Mouse (Mus musculus) neutrophil, adult 5-6 weeks (primary cell): ENCODE measurements around the gene Anp32a. TPM values are rescaled to one million over a fixed set of nuclear protein-coding genes. Genes with fewer than 3 reads are reported as not detected.

ENCODE experiments used
- ATAC-seq: fragments of 151-379, 151-347 bp; 2 replicates; pipeline ENCODE4 v1.8.0; 2017; ENCODE audit warnings: mild to moderate bottlenecking, moderate TSS enrichment; ENCODE audit not compliant: insufficient number of reproducible peaks, poor library complexity, low FRiP score, severe bottlenecking; ENCODE audit errors: extremely low read depth
- total RNA-seq: library from RNA; stranded (forward); fragments of 200-1000 nt; gene quantifications from 2 replicates; pipeline ENCODE4 v1.2.3, GENCODE M21; 2017

The Anp32a gene
- total RNA-seq, 1 experiment from 2014 or later = 598 TPM

GRCm38 (mm10) chr9:62345081-62345481, 4.0 kb downstream of the Anp32a start:
- ATAC-seq = no peak

DNA sequence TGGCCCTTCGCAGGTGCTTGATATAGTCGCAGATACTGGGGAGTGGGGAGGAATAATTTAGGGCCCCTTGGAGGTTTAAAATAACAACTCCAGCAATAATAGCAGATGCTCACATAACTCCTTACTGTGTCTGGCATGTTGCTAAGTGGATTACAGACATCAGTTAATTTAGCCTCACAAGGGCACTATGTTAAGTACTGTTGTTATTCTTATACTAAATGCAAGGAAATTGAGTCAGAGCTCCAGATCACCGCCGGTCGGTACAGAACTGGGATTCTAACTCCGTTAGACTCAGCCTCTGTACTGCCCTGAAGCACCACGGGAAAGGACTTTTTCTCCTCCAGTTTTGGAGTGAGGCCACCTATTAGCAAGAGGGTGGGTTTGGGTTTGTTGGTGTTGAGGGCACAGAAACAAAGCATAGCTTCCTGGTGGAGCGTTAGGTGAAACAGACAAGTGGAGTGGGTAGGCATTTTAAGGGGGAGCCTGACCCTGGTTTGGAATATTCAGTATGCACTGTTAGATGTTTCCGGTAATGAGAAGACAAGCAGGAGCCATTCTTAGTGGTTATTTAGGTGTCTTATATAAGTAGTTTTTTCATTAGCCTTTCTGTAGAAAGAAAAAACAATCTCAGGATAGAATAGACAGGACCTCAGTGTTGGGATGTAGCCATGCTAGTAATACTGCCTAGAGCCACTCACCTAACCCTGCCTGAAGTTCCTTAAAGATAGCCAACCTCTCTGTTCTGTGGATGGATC, 4.7 kb downstream of the Anp32a start:
- no peak for ATAC-seq

DNA sequence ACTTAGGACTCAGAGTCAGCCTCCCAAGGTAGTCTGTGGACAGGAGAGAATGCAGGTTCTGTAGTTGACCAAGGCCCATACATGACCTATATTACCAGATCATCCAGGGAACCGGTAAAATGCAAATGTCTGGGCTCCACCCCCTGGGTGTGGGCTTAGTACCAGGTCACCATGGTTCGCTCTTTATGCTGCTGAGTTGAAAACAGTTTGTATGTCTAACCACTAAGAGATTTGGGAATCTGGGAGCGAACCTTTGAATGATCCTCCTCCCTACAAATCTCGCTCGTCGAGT, 5.2 kb downstream of the Anp32a start:
- ATAC-seq = no peak

DNA sequence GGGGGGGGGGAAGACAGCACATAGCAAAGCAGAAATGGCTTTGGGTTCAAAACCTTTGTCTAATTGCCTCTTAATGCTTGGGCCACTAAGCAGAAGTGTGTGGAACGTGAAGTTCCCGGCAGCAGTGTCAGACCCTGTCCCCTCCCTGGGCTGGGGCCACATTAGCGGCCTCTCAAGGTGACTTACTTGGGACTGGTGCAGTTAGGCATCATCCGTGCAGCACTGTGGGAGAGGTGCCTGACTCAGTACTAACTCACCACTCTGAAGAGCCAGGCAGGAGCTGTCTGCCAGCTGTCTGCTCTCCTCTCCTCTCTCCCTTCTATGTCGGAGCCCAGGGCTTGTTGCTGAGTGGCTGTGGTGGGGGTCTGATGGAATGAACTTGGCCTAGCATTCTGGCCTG, 6.1 kb downstream of the Anp32a start:
- no peak for ATAC-seq

- ATAC-seq = no peak
Measured at GRCm38 (mm10) chr9:62348050-62348449, 7.0 kb downstream of the Anp32a start.

GRCm38 (mm10) chr9:62348467-62348985, 7.4 kb downstream of the Anp32a start:
- no peak for ATAC-seq

- no peak for ATAC-seq
Measured at GRCm38 (mm10) chr9:62349250-62349649, 8.2 kb downstream of the Anp32a start.

- ATAC-seq = no peak
Measured at GRCm38 (mm10) chr9:62350721-62351120, 9.6 kb downstream of the Anp32a start.

GRCm38 (mm10) chr9:62351200-62351599, 10.1 kb downstream of the Anp32a start:
- ATAC-seq = no peak

GRCm38 (mm10) chr9:62353784-62354183, 12.7 kb downstream of the Anp32a start:
- ATAC-seq = 0 out of 2 replicates have a peak, but pooled peaks have one; percentile 18

- ATAC-seq = no peak
Measured at GRCm38 (mm10) chr9:62354838-62355719, 14.0 kb downstream of the Anp32a start.

DNA sequence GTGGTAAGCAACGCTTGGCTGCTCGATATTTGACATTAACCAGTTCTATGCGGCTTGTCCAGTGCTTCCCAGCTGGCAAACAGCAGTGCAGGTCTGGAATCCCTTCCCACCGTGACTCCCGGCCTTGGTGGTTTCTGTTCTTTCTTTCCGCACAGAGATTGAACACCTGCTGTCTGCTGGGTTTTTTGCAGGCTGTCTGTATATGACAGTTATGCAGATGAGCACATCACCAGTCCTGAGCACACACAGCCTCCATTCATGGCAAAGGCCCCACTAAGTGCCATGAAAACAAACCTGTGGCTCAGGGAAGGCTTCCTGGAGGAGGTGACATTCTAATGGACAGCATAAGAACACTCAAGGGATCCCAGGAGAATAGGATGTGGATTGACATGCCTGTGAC, 14.7 kb downstream of the Anp32a start:
- no peak for ATAC-seq

GRCm38 (mm10) chr9:62357593-62357992, 16.5 kb downstream of the Anp32a start:
- no peak for ATAC-seq

GRCm38 (mm10) chr9:62358851-62359250, 17.8 kb downstream of the Anp32a start:
- ATAC-seq = no peak

DNA sequence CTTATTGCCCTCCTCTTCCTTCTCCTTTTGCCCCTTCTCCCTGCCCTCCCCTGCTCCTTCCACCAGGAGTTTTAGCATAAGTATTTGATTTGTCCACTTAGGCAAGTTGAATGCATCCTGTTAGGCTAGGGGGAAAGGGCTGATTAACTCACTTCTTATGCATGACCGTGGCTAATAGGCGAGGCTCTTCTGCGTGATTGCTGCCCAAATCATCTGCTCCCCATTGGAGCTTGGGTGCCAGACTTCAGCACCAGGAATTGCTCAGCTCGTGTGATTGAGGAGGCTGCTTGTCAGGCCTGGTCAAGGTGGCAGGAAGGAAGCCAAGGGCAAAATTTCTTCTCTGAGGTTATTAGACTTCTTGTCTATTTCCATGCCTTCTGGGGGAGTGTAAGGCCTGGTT, 19.8 kb downstream of the Anp32a start:
- no peak for ATAC-seq

GRCm38 (mm10) chr9:62362835-62363385, 21.8 kb downstream of the Anp32a start:
- no peak for ATAC-seq

DNA sequence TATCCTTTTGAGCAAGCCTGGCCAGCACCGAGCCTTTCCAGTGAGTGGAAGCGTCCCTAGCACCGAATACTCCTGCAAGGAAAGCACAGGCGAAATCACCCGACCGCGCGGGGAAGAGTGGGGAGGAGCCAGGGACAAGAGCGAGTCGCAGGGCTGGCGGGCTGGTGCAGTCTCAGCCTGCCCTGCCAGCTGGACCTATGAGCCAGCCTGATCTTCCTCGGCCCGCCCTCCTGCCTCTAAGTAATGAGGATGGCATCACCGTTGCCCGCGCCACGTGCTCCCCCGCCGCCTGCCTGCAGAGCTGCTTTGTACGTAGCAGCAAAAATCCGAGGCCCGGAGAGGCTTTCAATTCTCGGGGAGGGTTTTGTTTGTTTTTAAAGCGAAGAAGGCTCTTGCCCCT, 22.5 kb downstream of the Anp32a start:
- ATAC-seq = peak; percentile 83

DNA sequence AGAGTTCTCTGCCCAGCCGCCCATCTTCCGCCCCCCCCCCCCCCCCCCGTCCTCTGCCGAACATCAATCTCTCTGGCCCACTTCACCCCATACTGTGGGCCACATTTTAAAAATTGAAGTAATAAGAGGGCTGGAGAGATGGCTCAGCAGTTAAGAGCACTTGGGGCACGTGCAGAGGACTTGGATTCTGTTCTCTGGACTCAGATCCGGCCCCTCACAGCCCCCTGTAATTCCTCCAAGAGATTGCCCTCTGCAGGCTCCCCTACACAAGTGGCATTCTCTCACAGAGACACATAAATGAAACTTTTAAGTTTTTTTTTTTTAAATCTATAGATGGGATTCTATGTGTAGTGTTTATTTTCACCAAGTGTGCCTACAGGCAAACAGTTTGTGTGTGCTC, 23.1 kb downstream of the Anp32a start:
- ATAC-seq = no peak

- ATAC-seq = no peak
Measured at GRCm38 (mm10) chr9:62364831-62365230, 23.7 kb downstream of the Anp32a start.
